Mouse (Mus musculus) spleen, embryonic (tissue): Measurements from ENCODE around the gene Dnajc7.
"Not testable (repeated sequence)": the region's sequence is repeated elsewhere in the genome, so short reads cannot be mapped to it uniquely, and the experiment has no call there.

Source experiments
- CTCF ChIA-PET: fragments of 350-600 bp; sonication (Branson Sonifier 250); formaldehyde crosslinking; loops from one replicate; lab custom pipeline; 2022; lab: Charles Lee

Gene Dnajc7

DNA sequence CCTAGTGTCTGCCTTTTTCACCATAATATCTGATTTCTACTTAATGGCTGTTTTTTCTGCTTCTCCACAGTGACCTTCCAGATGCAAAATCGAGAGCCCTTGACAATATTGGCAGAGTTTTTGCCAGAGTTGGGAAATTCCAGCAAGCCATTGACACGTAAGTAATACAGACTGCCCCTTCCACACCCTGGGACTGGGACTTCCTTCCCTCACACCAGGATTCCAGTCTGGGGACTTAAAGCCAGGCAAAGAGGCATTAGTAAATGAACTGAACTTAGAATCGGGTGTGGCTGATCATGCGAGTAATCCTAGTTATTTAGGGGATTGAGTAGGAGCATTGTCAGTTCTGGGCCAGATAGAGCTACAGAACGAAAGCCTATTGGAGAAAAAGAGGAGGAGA is 58.2 kb downstream of the Dnajc7 start:
- CTCF ChIA-PET = interaction anchor here (0.7 kb wide), 1 partner anchor 73 kb away, joined by 18 read pairs; no protein-coding TSS in a partner anchor

DNA sequence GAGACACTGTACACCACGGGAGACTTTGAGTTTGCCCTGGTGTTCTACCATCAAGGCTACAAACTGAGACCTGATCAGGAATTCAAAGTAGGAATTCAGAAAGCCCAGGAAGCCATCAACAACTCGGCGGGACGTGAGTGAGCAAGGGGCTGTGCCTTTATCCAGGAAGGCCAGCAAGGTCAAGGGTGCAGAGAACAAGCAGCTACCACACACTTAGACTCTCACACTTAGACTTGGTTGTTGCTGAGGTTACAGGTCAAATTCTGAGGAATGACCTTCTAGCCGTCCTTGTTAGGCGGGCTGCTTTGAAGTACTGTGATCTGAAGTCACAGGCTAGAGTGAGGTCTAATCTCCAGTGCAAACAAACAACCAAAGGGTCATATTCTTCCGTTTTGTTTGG is 60.5 kb downstream of the Dnajc7 start:
- CTCF ChIA-PET = interaction anchor here (1.3 to 1.5 kb wide), 2 partner anchors 9 to 58 kb away, joined by 3 read pairs; no protein-coding TSS in a partner anchor

DNA sequence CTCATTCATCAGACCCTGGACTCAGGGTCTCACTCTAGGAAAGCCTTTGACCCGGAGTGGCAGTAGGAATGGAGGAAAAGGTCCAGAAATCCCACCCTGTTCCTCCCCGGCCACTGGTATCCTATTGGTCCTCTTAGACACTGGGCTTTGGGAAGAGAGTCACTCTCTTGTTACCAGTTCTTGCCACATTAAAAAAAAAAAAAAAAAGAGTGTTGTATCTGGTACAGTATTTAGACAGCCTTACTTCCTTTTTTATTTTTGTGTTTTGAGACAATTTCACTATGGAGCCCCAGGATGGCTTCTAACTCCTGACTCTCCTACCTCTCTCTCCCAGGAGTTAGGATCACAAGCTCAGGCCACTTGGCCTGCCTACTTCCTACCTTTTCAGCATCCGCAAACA is 62.4 kb downstream of the Dnajc7 start:
- CTCF ChIA-PET = no interaction called here

DNA sequence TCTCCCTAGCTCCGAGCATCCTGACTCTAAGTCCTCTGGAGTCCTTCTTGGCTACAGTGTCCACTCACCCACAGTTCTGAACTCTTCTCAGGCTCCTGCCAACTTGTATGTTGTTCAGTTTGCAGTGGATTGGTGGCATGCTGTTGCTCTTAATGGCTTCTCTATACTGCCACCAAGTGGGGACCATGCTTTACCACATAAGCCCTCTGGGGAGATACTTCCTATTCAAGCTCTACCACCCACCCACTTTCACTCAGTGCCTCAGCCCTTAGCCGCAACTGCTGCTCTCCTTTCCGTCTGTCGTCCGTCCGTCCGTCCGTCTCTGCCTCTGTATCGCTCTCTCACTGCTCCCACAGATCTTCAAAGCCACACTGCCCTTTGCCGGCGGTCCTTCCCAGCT is 64.4 kb downstream of the Dnajc7 start:
- CTCF ChIA-PET = interaction anchor here (0.6 to 0.9 kb wide), 3 partner anchors 64 to 427 kb away, joined by 3 to 5 read pairs (median 3); no protein-coding TSS in a partner anchor

DNA sequence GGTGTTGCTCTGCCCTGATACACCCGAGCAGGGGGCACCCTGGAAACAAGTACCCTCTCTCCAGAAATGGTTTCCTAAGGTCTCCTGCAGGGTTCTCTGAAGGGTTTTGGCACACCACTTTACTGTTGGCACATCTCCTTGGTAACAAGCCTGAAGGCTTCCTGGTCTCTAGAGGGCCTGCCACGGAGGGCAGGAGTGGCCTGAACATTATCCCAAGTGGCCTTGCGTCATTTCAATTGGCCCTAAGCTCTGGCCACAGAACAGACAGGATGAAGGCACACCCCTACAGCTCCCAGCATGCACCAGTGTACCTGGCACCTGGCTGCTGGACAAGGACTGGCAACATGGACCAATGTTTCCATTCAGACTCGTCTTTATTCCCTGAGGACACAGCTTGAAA is 67.1 kb downstream of the Dnajc7 start:
- CTCF ChIA-PET = interaction anchor here (0.5 kb wide), 1 partner anchor 182 kb away, joined by 4 read pairs; no protein-coding TSS in a partner anchor

DNA sequence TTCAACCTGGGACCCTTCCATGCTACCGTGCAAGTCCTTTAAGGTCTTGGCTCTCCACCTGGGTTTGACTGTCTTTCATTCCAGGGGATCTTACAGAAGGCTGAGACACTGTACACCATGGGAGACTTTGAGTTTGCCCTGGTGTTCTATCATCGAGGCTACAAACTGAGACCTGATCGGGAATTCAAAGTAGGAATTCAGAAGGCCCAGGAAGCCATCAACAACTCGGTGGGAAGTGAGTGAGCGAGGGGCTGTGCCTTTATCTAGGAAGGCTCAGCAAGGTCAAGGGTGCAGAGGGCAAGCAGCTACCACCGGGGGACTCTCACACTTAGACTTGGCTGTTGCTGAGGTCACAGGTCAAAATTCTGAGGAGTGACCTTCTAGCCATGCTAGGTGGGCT is 69.9 kb downstream of the Dnajc7 start:
- CTCF ChIA-PET = no interaction called here

DNA sequence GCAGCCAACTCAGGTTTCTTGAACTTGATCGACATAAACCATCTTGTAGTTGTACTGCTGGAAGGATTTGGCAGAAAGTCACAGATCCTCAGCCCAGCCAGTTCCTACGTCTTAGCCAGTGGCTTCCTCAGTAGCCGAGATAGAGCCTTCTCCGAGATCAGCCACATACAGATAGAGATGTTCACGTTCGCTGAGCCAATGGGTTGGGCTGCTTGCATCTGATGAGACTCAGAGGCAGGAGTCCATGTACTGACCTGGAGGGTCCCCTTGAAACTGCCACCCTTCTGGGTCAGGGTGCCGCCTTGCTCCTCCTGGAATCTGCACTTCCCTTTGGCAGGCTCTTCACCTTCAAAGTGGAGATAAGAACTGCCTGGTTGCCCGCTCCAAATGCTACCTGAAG is 70.5 kb downstream of the Dnajc7 start:
- CTCF ChIA-PET = no interaction called here

DNA sequence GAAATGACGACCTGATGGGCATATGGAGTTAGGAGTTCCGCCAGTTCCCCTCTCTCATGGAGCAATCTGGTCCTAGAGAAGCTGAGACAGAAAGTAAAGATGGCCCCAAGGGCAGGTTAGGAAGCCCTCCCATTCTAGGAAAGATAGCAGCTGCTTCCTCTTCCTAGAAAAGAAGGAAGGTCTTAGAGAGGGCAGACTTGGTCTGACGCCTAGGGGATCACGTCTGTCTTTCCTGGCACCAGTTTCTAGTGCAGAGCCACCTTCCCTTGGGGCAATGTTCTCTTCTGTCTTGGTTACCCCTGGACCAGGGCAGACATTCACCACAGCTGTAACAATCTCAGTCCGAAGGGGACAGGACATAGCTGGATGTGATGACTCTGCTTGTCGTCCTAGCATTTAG is 71.8 kb downstream of the Dnajc7 start:
- CTCF ChIA-PET = interaction anchor here (0.6 kb wide), 1 partner anchor 51 kb away, joined by 3 read pairs; no protein-coding TSS in a partner anchor

DNA sequence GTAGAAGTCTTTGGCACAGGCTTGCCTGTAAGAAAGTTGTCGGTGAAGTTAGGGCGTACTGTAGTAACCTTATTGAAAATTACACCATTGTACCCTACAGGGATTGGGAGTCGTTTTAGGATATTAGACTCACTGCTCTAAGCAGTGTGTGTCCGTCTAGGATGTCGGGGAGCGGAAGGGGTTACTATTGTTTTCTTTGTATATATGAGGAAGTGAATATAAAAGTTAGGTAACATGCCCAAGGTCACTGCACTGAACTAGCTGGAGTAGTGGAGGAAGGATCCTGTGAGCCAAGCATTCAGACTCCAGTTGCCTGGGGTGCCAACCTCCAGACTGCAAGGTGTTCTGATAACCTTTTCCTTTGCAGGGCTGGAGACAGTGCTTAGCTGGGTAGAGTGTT is 73.0 kb downstream of the Dnajc7 start:
- CTCF ChIA-PET = no interaction called here

DNA sequence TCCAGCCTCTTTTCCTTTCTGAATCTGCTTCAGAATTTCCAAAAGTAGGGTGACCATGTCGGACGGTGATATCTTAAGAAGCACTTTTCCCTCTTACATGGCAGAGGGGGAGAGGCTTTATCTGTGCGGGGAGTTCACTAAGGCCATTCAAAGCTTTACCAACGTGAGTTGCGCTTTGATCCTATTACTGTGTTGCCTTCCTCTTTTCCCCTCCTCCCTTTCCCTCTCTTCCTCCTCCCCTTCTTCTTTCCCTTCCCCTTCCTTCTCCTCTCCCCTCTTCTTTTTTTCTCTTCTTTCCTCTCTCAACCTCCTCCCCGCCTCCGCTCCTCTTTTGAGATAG is 74.3 kb downstream of the Dnajc7 start:
- CTCF ChIA-PET = no interaction called here

DNA sequence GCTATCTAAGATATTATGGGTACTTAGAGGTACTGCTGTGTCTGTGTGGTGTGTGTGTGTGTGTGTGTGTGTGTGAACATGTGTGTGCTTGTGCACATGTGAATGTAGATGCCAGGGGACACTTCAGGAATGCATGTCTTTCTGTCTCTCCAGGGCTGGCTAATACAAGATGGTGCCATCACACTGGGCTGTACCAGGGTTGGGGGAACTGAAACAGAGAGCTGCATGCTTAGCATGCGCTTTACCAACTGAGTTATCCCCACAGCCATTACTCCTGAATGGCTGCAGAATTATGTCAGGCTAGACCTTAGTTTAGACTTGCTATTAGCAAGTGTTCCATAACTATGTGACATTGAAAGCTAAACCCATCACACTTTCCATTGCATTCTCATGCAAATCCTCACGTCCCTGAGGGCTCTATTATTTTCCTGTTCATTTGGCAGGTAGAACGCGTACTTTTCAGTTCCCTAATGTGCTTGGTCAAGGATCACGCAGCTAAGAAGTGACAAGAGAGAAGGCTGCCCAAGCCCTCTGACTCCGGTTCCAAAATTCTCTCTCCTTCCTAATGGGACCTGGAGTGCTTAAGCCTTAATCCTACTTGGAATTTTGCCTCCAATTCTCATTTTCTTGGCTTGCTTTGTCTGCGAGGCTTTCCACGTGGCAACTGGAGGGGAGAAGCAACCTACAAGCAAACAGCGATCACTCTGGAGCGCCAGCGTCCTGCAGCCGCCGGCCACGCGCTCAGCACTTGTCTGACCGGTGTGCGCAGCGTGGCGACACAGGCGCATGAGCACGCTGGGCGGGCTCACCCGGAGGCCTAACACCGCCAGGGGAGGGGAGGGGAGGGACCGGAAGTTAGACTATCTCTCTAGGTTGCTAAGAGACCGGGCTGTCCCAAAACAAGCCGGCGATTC is 74.9 kb downstream of the Dnajc7 start, which contains the start of gene Ttc25:
Ttc25 (plus strand) TSS at position 776 of the 914 bp plus-strand sequence.
- CTCF ChIA-PET = no interaction called here

DNA sequence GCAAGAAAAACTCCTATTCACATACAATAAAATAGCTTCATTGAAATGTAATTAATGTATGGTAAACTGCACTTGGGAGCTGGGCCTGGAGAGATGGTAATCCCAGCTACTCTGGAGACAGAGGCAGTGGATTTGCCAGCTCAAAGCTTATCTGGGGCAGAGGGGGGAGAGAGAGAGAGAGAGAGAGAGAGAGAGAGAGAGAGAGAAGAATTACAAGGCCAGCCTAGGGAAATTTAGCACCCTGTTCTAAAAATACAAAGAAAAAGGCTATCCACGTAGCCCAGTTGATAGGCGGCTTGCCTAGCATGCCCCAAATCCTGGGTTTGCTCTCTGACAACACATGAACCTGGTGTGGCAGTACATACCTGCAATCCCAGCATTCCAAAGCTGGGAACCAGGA is 78.4 kb downstream of the Dnajc7 start:
- CTCF ChIA-PET = no interaction called here

DNA sequence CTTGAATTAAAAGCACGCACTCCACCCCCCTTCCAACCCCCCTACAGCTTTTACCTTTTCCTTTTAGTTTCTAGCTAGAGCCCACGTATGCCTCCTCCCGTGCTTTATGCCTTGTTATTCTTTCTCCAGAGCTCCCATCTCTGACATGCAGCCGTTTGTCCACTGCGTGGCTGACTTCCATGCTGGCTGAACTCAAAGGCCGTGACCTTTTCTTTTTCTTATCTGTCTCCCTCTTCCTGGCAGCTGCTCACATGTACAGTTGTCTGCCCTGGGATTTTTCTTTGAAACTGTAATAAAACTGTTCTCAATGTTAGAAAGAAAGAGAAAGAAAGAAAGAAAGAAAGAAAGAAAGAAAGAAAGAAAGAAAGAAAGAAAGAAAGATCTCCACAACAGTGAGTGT is 79.0 kb downstream of the Dnajc7 start:
- CTCF ChIA-PET = no interaction called here

DNA sequence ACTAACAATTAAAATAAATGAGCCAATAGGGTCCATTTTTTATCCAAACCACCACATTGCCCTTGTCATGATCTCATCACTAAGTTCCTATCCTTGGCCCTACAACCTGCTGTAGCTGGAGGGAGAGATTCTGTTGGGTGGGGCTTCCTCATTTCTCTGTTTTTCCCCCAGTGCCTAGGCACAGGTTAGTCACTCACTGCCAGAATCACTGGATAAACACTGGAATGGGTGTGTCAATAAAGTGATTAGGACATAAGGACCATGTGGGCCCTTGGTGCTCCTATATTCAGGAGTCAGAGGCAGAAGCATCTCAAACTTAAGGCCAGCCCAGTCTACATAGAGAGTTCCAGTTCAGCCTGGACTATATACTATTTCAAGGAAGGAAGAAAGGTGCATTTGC is 83.5 kb downstream of the Dnajc7 start:
- CTCF ChIA-PET = interaction anchor here (0.6 kb wide), 1 partner anchor 23 kb away, joined by 3 read pairs; no protein-coding TSS in a partner anchor

DNA sequence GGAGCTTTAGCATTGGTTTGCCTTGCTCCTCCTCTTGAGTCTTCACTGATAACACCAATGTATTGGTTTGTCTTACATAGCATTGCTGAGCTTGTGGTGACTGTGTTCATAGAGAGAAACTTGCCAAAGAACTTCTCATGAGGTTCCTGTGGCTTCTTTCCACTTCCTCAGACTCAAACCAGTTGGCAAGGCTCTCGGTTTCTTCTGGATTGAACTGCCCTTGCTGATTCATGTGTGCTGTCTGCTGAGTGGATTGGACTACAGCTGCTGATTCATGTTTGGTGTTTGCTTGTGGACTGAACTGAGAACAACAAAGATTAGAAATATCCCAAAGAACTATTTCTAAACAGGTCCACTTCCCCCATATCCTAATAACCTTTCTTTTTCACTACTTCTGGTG is 84.0 kb downstream of the Dnajc7 start:
- CTCF ChIA-PET = interaction anchor here (0.6 kb wide), 1 partner anchor 23 kb away, joined by 3 read pairs; no protein-coding TSS in a partner anchor

DNA sequence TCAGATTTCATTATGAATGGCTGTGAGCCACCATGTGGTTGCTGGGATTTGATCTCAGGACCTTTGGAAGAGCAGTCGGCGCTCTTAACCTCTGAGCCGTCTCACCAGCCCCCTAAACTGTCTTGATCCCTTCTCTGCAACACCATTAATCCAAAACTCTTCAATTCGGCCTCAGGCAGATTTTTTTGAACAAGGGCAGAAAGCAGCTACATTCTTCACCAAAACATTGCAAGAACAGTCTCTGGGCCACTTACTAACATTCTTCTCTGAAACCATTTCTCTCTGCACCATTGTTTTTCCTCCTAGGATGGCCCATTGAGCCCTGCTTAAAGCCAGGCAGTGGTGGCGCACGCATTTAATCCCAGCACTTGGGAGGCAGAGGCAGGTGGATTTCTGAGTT is 85.1 kb downstream of the Dnajc7 start:
- CTCF ChIA-PET = not testable (repeated sequence)

DNA sequence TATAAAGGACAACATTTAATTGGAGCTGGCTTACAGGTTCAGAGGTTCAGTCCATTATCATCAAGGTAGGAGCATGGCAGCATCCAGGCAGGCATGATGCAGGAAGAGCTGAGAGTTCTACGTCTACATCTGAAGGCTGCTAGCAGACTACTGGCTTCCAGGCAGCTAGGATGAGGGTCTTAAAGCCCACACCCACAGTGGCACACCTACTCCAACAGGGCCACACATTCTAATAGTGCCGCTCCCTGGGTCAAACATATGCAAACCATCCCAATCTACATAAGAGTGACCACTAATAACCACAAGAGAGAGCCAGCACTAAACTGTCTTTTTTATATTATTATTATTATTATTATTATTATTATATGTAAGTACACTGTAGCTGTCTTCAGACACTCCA is 85.6 kb downstream of the Dnajc7 start:
- CTCF ChIA-PET = not testable (repeated sequence)

DNA sequence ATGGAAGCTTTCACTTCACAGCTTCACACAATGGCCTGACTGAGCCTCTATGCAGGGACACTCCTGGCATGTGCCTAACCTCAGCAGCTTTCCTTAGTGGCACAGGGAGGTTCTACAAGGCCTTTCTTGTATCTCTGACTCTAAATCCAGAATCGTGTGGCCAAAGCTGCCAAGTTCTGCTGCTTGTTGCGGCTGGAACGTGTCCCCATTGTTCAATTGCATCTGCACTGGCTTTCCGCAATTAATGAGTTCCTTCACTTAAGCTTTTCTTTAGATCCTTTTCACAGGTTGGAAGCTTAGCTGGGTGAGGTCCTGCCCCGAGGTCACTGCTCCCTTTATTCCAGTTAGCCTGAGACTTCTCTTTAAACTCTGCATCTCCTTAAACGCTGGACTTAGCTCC is 86.1 kb downstream of the Dnajc7 start:
- CTCF ChIA-PET = interaction anchor here (0.6 kb wide), 1 partner anchor 9 kb away, joined by 8 read pairs; no protein-coding TSS in a partner anchor
